Mouse (Mus musculus): ENCODE results near the gene Rtkn.
"Not testable (repeated sequence)": the region's sequence is repeated elsewhere in the genome, so short reads cannot be mapped to it uniquely, and the experiment has no call there.

The Rtkn gene

GRCm38 (mm10) chr6:83141636-83142035 lies 6.4 kb downstream of the Rtkn start:
- no peak for DNase-seq

DNA sequence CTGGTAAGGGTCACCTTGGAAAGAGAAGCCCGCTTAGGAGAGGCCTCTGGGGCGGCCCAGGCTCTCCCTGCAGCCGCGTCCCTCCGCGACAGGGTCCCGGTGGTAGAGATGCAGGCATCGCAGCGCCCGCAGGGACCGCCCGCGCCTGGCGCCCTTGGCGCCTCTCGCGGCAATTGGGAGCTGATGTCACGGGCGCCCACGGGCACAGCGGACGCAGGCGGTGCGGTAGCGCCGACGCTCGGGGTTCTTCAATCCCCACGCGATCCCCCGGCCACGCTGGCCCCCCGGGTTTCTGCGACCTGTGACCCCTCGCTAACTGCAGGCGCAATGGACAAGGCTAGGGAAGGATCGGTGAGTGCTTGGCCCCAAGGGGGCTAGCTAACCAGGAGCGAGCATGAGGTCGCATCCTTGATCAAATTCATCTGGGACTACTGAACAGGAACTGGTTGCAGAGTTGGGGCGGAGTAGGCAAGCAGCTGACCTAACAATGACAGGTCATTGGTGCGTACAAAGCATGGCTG lies 7.0 kb downstream of the Rtkn start:
- no peak for DNase-seq

GRCm38 (mm10) chr6:83142886-83143285 lies 7.6 kb downstream of the Rtkn start:
- DNase-seq: no peak

- no peak for DNase-seq
These were observed 9.9 kb downstream of the Rtkn start for GRCm38 (mm10) chr6:83145209-83145608.

DNA sequence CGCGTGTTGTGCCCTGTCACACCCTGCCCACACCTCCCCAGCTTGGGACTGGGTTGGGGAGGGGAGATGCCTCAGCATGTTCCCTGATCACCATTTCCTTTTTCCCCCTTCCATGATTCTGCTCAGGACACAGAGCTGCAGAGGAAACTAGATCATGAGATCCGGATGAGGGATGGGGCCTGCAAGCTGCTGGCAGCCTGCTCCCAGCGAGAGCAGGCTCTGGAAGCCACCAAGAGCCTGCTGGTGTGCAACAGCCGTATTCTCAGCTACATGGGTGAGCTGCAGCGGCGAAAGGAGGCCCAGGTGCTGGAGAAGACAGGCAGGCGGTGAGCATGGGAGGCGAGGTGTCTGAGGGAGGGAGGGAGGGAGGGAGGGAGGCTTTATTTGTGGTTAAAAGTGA lies 10.5 kb downstream of the Rtkn start:
- DNase-seq: no peak

DNA sequence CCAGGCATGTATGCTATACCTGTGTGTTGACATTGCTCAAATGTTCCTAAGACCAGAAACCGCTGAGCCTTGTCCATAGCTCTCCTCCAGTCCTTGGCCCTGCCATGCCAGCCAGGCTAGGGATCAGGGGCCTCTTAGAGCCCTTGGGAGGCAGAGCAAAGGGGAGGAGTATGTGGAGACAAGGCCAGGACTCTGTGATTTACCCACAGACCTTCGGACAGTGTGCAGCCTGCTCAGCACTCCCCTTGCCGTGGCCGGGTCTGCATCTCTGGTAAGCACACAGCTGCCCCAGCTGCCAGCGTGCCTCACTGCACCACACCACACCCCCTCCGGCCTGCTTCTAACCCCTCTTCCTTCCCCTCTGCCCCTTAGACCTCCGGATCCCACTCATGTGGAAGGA lies 12.0 kb downstream of the Rtkn start:
- DNase-seq: no peak

GRCm38 (mm10) chr6:83151721-83152120 lies 16.5 kb downstream of the Rtkn start:
- DNase-seq: no peak

DNA sequence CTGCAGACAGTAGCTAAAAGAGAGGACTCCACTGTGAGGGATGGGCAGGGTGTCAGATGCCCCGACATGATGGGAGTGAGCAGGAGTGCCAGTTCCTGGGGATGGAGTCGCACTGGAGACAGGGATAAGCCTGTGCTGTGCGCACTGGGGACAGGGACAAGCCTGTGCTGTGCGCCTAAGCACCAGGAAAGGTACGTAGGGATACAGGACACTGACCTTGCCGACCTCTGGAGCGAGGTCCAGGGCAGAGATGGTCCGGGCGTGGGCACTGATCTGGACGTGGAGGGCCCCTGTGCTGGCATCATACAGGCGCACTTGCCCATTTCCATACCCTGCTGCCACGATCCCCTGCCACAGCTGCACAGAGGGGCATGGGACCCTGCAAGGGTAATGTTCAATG lies 17.8 kb downstream of the Rtkn start:
- no peak for DNase-seq

DNA sequence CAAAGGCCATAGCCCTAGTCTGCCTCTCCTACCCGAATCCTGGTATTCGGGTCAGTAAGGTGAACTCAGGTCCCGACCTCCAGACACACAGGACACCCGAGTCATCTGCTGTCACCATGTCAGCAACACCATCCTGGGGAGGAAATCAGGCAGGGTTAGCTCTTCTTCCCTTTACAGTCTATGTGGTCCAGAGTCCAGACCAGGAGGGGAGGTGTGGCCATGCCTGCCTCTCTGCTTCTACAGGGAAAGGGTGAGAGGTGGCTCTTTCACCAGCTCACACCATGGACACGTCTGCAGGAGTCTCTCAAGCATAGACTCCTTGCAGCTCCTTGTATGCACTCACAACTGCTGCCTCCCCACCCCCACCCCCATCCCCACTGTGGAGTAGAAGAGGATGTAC lies 18.2 kb downstream of the Rtkn start:
- no peak for DNase-seq

GRCm38 (mm10) chr6:83155552-83156238 lies 20.4 kb downstream of the Rtkn start:
- DNase-seq: no peak

DNA sequence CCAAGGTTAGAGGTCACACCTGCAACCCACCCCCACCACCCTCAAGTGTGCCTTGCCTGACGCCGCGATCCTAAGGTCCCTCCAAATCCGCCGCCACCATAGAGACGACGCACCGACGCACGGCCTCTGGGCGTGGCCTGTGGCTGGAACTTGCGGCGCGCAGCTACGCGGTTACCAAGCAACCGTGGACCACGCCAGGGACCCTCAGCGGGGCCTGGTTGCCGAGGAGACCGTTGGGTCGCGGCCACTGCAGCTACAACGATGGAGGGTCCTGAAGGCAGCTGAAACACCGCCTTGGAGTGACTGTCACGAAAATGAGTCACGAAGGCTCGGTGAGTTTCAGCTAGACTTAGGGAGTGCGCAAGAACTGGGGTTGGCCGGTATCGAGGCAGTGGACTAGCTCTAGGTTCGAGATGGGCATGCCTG lies 21.0 kb downstream of the Rtkn start, which contains the start of the genes Wdr54 and 1700003E16Rik:
TSS of gene Wdr54 (minus strand) at position 139 of the 426 bp plus-strand sequence.
TSS of gene 1700003E16Rik (plus strand) at position 146 of the 426 bp plus-strand sequence.
- DNase-seq: peak in 1 of 2 experiments; percentile 45

DNA sequence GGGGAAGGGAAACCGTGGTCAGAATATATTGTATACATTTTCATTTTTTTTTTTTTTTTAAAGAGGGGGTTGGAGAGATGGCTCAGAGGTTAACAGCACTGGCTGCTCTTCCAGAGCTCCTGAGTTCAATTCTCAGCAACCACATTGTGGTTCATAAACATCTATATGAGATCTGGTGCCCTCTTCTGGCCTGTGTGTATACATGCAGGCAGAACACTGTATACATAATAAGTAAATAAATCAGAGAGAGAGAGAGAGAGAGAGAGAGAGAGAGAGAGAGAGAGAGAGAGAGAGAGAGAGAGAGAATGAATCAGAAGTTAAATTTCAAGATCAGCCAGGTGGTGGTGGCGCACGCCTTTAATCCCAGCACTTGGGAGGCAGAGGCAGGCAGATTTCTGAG lies 24.2 kb downstream of the Rtkn start:
- not testable (repeated sequence) for DNase-seq

DNA sequence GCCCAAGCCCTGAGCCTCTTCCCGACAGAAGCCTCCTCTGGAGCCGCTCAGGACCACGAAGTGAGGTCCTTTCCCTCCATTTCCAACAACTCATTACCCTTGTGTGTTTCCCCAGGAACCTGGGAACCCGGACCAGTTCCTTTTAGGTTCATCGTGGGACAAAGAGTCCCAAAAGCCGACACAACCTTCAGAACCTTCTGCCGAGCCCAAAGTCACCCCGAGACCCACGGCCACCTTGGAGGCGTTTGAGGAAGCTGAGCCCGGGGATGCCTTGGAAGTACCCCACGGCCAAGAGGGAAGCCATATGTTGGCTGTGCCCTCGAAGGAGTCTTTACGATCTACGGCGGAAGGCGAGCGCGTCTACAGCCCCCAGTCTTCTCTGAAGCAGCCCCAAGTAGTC lies 26.2 kb downstream of the Rtkn start:
- DNase-seq: no peak

GRCm38 (mm10) chr6:83161921-83162641 lies 26.8 kb downstream of the Rtkn start:
- peak; percentile 72 to 75 for DNase-seq

GRCm38 (mm10) chr6:83162701-83163100 lies 27.4 kb downstream of the Rtkn start:
- DNase-seq: peak; percentile 67 to 79

DNA sequence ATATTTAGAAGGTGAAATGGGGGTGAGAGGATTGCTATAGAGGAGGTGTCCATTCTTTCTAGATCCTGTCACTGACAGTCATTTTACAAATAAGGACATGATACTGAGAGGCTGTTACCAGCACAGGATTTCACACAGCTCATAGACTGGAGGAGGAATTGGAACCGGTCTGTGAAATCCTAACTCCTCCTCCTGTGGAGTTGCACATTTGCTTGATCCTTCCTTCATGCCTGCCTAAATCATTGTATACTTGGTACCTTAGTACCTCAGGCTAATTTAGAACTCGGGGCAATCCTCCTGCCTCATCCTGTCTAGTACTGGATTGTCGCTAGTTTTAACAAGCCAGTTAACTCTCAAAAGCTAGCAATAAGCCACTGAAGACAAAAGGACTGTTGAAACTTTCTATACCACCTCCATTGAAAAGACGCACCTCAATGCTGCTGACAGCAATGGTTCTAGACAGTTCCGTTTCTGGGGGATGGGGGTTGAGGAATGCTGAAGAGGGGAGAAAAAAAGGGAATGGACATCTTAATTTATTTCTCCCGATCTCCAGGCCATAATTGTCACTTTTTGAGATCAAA lies 29.9 kb downstream of the Rtkn start:
- DNase-seq: no peak

DNA sequence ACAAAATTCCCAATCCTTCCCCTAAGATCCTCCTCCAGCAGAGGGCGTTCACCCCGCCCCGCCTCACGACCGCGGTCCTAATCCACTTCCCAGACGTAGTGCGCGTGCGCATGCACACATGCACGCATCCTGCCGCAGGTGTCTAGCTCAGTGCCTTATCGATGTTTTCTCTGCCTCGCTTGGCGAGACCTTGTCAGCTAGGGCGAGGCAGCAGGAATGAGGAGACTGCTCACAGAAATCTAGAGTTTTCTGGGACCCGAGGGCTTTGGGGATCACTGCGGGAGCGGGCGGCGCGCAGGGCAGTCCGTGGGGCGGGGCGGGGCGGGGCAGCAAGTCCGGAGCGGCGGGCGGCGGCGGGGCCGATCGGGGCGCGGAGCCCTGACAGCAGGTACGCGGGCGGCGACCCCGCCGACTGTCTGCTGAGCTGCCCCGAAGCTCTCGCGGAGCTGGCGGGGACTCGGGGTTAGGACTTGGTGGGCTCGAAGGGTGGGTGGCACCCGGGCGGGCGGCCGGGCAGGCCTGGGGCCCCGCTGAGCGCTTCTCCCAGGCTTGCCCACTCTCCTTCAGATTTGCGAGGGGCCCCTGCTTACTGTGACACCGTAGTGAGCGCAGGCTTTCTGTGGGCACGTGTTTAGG lies 30.5 kb downstream of the Rtkn start, which contains the start of gene Dctn1:
TSS of gene Dctn1 (plus strand) at position 314 of the 636 bp plus-strand sequence.
- peak; percentile 93 to 95 for DNase-seq

GRCm38 (mm10) chr6:83166243-83166630 lies 31.0 kb downstream of the Rtkn start:
- DNase-seq: no peak

DNA sequence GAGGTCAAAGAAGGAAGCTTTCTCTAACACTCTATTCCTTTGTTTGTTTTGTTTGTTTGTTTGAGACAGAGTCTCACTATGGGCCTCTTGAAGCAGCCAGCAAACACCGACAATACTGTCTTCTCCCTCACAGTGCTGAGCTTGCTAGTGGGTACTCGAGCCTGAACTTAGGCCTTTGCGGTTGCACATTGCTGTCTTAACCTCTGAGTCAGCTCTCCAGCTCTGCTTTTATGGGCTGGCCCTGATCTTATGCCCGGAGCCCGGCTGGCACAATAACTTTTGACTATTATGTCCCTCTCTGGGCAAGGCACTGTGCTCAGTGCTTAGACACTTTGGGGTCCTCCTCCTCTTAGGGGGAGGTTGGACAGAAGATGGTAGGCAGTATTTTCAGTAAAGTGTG lies 34.6 kb downstream of the Rtkn start:
- peak; percentile 50 to 56 for DNase-seq

- no peak for DNase-seq
These were observed 35.8 kb downstream of the Rtkn start for GRCm38 (mm10) chr6:83171063-83171462.

DNA sequence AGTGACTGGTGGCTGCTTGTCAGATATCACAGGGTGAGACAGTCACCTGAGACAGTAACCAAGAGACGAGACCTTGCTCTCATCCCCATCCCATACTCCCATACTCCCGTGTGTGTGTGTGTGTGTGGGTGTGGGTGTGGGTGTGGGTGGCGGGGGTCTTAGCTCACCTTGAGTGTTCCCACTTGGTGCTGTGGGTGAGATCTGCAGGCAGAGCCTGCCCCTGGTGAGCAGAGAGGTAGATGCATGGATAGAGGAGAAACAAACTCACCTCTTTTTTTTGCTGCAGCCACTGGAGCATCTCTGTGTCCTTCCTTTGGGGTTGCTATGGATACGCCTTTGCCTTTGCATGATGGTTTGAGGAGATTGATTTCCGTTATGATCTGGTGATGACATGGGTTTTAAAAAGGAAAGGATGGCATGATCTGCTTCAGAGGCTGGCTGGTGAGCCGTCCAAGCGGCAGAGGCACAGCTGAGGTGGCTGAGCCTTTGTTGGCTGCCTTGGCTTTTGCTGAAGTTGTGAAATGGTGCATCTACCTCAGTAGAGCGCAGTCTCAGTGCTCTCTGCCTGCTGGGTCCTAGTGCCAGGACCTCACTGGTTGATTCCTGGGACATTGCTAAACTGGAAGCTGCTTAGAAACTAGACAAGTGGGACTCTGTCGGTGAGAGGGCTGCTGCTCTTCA lies 37.1 kb downstream of the Rtkn start:
- no peak for DNase-seq

DNA sequence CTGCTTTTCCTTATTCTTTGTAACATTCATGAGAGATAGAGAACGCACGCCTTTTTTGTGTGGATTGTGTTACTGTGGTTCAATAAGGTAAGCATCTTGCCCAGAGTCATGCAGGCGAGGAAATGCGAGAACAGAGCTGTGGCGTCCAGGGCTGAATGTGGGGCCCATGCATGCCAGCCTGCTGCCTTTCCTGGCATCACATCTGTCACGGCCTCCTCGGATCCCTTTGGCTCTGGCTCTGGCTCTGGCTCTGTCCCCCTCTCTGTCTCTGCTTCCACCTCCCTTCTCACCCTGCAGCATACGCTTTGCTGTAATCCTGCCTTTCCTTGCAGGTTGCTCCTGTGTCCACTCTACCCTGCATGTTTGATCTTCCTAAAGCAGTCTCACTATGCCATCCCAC lies 40.7 kb downstream of the Rtkn start:
- no peak for DNase-seq
